Mouse (Mus musculus) embryonic stem cell, embryonic (primary cell): ENCODE measurements at regions not wholly inside any gene's neighbourhood (a gene's known extent, or its start where the extent isn't known, plus 50 kb on each side); places are given as distances from the start of the nearest gene placed in this dataset.

Experiments
- CTCF ChIA-PET, 4 experiments: fragments of 300-600 bp in 2 of 4; fragments of 350-600 bp in 2 of 4; sonication (Branson Sonifier 250); formaldehyde crosslinking; loops; one replicate each; lab custom pipeline; 2022; ENCODE audit warnings: inconsistent platforms in 2 of 4; lab: Charles Lee
- POLR2A ChIA-PET, 4 experiments: fragments of 300-600 bp in 2 of 4; fragments of 350-600 bp in 2 of 4; sonication (Branson Sonifier 250); formaldehyde crosslinking; loops; one replicate each; lab custom pipeline; 2022; ENCODE audit warnings: antibody characterized with exemption in 4 of 4, inconsistent platforms in 1 of 4; lab: Charles Lee

DNA sequence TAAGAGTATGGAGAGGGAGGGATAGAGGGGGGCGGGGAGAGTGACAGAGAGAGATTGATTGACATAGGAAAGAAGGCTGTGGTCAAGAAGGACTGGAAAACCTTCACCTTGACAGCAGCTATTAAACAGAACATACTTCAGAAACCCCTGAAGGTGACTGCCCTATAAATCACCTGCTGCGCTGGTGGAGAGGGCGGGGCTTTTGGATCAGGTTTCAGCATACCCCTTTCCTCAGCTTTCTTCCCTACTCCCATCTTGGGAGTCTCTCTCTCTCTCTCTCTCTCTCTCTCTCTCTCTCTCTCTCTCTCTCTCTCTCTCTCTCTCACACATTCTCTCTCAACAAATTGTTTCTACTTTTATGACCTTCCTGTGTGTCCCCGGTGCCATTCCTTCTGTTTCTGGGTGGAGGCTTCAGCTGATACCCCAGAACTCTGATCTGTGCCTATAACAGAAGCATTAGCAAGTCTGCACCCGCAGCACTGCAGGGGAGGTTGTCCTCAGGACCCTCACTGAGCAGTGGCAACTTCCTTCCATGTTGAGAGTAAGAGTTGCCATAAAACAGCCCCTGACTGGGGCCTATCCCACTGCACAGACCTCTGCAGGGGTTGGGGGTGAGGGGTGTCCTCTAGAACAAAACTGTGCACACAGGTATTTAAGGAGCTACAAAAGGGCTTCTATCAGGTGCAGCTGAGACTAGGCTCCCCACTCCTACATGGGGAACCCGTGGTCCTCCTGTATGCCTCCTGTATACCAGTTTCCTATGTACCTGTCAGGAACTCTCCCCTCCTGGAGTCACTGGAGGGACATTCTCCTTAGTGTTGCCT is 216.7 kb upstream of the 4930535I16Rik start:
- ChIA-PET POLR2A (interaction anchor here in 2 of 4 experiments (0.6 to 0.7 kb wide), 4 partner anchors 9 to 291 kb away, joined by 3 read pairs; no protein-coding TSS in a partner anchor), CTCF (interaction anchor here in 3 of 4 experiments (0.6 to 2.1 kb wide), 8 partner anchors 9 to 844 kb away, joined by 3 to 6 read pairs (median 4); no protein-coding TSS in a partner anchor)

GRCm38 (mm10) chr4:124130946-124131345 is 213.1 kb upstream of the 4930535I16Rik start:
- ChIA-PET CTCF (interaction anchor here in 2 of 4 experiments (0.6 to 2.2 kb wide), 7 partner anchors 21 to 192 kb away, joined by 3 to 8 read pairs (median 3); no protein-coding TSS in a partner anchor), POLR2A (interaction anchor here in 1 of 4 experiments (0.7 kb wide), 2 partner anchors 150 to 169 kb away, joined by 3 read pairs; no protein-coding TSS in a partner anchor)

GRCm38 (mm10) chr4:124126258-124126657 is 208.4 kb upstream of the 4930535I16Rik start:
- CTCF ChIA-PET, result interaction anchor here in 1 of 4 experiments (0.7 kb wide), 2 partner anchors 38 to 124 kb away, joined by 3 read pairs; no protein-coding TSS in a partner anchor

GRCm38 (mm10) chr4:124120334-124120733 is 202.5 kb upstream of the 4930535I16Rik start:
- ChIA-PET CTCF (interaction anchor here in 2 of 4 experiments (0.5 to 1.3 kb wide), 3 partner anchors 10 to 904 kb away, joined by 3 to 5 read pairs (median 3); no protein-coding TSS in a partner anchor), POLR2A (interaction anchor here in 1 of 4 experiments (0.6 to 1.1 kb wide), 3 partner anchors 16 to 579 kb away, joined by 3 to 5 read pairs (median 4); no protein-coding TSS in a partner anchor)

More at GRCm38 (mm10) chr4:124126258-124126657, 208.4 kb upstream of the 4930535I16Rik start:
- POLR2A ChIA-PET, result no interaction called here

- CTCF ChIA-PET, result no interaction called here
- POLR2A ChIA-PET, result no interaction called here
Measured at GRCm38 (mm10) chr4:124113856-124114345, 196.1 kb upstream of the 4930535I16Rik start.

DNA sequence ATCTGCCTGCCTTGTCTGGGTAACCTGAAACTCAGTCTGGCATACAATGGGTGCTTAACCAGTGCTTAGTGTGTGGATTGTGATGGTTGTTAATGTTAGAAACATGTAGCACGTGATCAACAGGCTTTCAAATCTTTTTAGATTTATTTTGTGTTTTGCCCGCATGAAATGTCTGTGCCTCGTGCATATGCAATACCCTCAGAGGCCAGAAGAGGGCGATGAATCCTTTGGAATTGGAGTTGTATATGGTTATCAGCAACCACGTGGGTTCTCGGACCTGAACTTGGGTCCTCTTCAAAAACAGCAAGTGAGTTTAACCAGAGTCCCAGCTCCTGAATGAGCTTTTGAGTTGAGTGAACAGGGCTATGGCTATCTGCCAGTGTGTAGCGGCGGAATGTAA is 192.9 kb upstream of the 4930535I16Rik start:
- POLR2A ChIA-PET, result interaction anchor here in 2 of 4 experiments (0.6 to 1.5 kb wide), 3 partner anchors 49 to 630 kb away, joined by 3 to 4 read pairs (median 3); no protein-coding TSS in a partner anchor
- CTCF ChIA-PET, result interaction anchor here in 3 of 4 experiments (0.6 to 2.2 kb wide), 20 partner anchors 8 to 1953 kb away, joined by 3 to 17 read pairs (median 4); no protein-coding TSS in a partner anchor

DNA sequence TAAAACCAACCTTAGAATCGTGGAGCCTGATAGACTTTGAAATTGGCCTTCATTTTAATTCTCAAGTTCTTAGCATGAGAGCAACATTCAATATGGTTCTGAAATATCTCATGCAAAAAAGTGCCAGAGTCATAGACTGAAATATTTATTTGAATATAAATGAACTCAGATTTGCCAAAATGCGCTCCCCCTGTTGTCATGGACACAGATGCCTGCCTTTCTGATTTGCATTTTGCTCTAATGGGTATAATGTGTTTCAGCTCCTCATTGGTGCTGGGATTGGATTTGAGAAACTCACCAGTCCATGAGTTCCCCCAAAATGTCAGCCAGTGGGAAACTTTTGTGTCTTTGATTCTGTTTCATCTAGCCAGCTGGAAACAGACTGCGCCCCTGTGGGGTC is 191.5 kb upstream of the 4930535I16Rik start:
- ChIA-PET POLR2A (no interaction called here), CTCF (no interaction called here)

DNA sequence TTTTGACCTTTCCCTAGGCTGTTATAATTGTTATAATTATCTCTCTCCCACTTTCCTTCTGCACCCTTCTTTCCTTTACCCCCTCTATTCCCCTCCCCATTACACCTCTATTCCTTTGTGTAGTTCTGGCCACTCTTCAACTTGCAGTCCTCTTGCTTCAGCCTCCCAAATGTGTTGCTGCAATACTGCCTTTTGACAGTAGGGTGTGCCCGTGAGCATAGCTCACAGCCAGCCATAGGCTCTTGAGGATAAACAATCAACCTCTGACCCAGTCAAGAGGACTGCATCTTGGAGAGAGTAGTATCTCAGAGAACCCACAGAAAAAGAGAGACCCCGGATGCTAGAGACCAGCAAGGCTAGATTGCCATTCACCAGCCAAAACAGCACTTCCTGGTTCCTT is 184.9 kb upstream of the 4930535I16Rik start:
- CTCF ChIA-PET, result interaction anchor here (0.6 to 1.8 kb wide), 21 partner anchors 8 to 1212 kb away, joined by 3 to 15 read pairs (median 3); partner anchors contain the start of gene Fhl3 (in 1 of the 4)
- POLR2A ChIA-PET, result interaction anchor here in 1 of 4 experiments (0.6 kb wide), 1 partner anchor 336 kb away, joined by 4 read pairs; no protein-coding TSS in a partner anchor

DNA sequence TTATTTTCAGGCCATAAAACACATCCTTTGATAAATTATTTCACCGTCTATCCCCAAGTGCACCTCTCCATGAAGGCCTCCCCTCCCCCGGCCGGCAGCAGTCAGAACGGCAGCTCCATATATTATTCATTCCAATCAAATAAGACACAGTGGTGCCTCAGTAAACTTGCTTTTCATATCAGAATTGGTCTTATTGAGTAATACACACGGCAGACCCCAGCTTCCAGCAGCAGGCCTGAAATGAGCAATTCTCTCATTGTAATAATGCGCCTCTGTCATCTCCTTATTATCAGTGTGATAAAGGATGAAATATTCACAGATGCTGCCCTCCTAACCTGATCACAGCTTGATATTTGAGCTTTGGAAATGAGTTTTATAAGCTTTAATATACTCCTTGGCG is 169.0 kb upstream of the 4930535I16Rik start:
- ChIA-PET POLR2A (no interaction called here), CTCF (interaction anchor here in 1 of 4 experiments (0.6 kb wide), 1 partner anchor 87 kb away, joined by 3 read pairs; no protein-coding TSS in a partner anchor)

GRCm38 (mm10) chr4:124086254-124086653 is 168.4 kb upstream of the 4930535I16Rik start:
- POLR2A ChIA-PET, result interaction anchor here in 1 of 4 experiments (1.6 kb wide), 1 partner anchor 13 kb away, joined by 4 read pairs; no protein-coding TSS in a partner anchor
- CTCF ChIA-PET, result interaction anchor here in 1 of 4 experiments (0.6 kb wide), 1 partner anchor 87 kb away, joined by 3 read pairs; no protein-coding TSS in a partner anchor

DNA sequence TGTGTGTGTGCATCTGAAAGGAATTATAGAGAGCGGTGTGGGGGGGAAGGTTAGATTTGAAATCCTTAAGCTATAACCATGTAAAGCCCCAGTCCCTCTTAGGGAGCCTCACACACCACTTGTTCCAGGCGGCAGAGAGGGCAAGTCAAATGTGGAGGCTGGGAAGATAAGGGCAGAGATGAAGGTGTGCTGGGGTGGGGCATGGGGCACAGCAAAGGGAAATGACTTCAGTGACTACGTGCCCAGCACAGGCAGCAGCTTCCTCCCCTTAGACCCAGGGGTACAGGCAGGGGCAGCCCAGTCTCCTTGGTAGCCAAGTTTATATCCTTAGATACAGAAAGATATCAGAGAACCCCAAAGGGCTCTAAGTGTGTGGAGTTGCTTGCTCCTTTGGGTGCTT is 161.8 kb upstream of the 4930535I16Rik start:
- CTCF ChIA-PET, result interaction anchor here in 1 of 4 experiments (0.6 kb wide), 1 partner anchor 260 kb away, joined by 4 read pairs; no protein-coding TSS in a partner anchor
- POLR2A ChIA-PET, result no interaction called here

GRCm38 (mm10) chr4:124075551-124075950 is 157.7 kb upstream of the 4930535I16Rik start:
- CTCF ChIA-PET, result interaction anchor here in 1 of 4 experiments (0.6 kb wide), 1 partner anchor 929 kb away, joined by 3 read pairs; no protein-coding TSS in a partner anchor

GRCm38 (mm10) chr4:124073646-124074045 is 155.8 kb upstream of the 4930535I16Rik start:
- CTCF ChIA-PET, result interaction anchor here in 2 of 4 experiments (0.6 to 2.0 kb wide), 4 partner anchors 57 to 102 kb away, joined by 3 to 7 read pairs (median 5); no protein-coding TSS in a partner anchor
- POLR2A ChIA-PET, result interaction anchor here in 2 of 4 experiments (1.2 to 1.6 kb wide), 2 partner anchors 12 to 156 kb away, joined by 3 to 4 read pairs; partner anchors contain the start of gene Rragc (in 1 of the 2)

More at GRCm38 (mm10) chr4:124075551-124075950, 157.7 kb upstream of the 4930535I16Rik start:
- POLR2A ChIA-PET, result interaction anchor here in 1 of 4 experiments (1.1 kb wide), 1 partner anchor 21 kb away, joined by 3 read pairs; no protein-coding TSS in a partner anchor

- POLR2A ChIA-PET, result no interaction called here
- CTCF ChIA-PET, result interaction anchor here in 3 of 4 experiments (0.5 to 0.7 kb wide), 3 partner anchors 39 to 730 kb away, joined by 3 to 5 read pairs (median 4); no protein-coding TSS in a partner anchor
Measured at GRCm38 (mm10) chr4:124064601-124065000, 146.8 kb upstream of the 4930535I16Rik start.

DNA sequence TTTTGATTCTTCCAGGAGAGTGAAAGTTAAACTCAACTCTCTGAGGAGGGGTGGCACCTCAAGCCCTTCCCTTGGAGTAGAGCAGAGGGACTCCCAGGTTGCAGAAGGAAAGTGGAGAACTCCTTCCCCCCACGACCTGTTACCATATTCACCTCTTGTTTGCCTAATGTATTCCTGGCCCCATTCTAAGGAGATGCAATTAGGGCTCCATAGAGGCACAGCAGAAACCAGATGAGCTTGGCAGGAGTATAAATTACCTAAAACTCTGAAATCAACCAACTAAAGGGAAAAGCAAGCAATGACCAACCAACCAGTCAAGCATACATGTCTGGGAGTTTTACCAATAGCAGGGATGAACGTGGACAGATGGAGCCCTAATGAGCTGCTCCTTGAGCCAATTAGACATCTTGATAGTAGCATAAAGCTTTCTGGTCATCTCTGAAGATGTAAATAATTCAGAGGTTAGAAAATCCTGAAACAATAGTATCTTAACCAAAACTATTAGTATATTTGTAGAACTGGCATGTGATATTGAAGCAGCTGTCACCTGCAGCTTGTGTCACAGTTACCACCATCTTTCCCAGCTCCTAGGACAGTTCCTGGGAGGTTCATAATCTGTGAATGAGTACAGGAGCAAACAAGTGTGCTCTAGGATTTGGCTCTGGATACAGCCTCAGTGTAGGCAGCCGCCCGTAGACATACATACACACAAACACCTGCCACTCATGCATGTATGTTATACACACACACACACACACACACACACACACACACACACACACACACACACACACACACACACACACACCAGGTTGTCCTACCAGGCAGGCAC is 145.7 kb upstream of the 4930535I16Rik start:
- CTCF ChIA-PET, result interaction anchor here in 2 of 4 experiments (0.6 to 0.7 kb wide), 3 partner anchors 92 to 220 kb away, joined by 3 to 5 read pairs (median 3); no protein-coding TSS in a partner anchor

GRCm38 (mm10) chr4:124057607-124058006 is 139.8 kb upstream of the 4930535I16Rik start:
- CTCF ChIA-PET, result interaction anchor here in 1 of 4 experiments (0.7 kb wide), 1 partner anchor 13 kb away, joined by 10 read pairs; no protein-coding TSS in a partner anchor
- POLR2A ChIA-PET, result interaction anchor here in 1 of 4 experiments (0.7 kb wide), 1 partner anchor 16 kb away, joined by 3 read pairs; no protein-coding TSS in a partner anchor

More for the DNA sequence above, 145.7 kb upstream of the 4930535I16Rik start:
- POLR2A ChIA-PET, result interaction anchor here in 1 of 4 experiments (0.7 kb wide), 1 partner anchor 9 kb away, joined by 4 read pairs; no protein-coding TSS in a partner anchor
